Mouse (Mus musculus): ENCODE measurements around the gene Mup9.
"Not testable (repeated sequence)": the region's sequence is repeated elsewhere in the genome, so short reads cannot be mapped to it uniquely, and the experiment has no call there.

The Mup9 gene

GRCm38 (mm10) chr4:60421852-60422251, at the start of gene Mup9:
Gene Mup9, minus strand, starts transcription at chr4:60421952.
- DNase-seq = not testable (repeated sequence)

All from cerebellum, adult 9-10 months (tissue).